Mouse (Mus musculus) E14TG2a.4 (cell line): Measurements from ENCODE around the gene Fam163a.

Source experiments
- CTCF ChIP-seq: conservative IDR thresholded peaks from 2 replicates; pipeline ENCODE4 v1.5.1; 2014; ENCODE audit warnings: low read length
- NANOG ChIP-seq: IDR thresholded peaks from 2 replicates; pipeline ENCODE4 v1.6.1; 2014; ENCODE audit warnings: borderline replicate concordance, low read length, mixed read lengths
- POU5F1 ChIP-seq: IDR thresholded peaks from 2 replicates; pipeline ENCODE4 v1.6.1; 2014; ENCODE audit warnings: low read length, borderline replicate concordance

- TF ChIP-seq CTCF, result no peak
- TF ChIP-seq POU5F1, result no peak
- no peak for TF ChIP-seq NANOG
Measured at GRCm38 (mm10) chr1:156197588-156197987, 7.2 kb downstream of the Fam163a start.
